Mouse (Mus musculus) thymus, adult 2 months (tissue): Measurements from ENCODE around the gene Il23r. TPM values are rescaled to one million over a fixed set of nuclear protein-coding genes. Genes with fewer than 3 reads are reported as not detected.
A peak's percentile ranks its signal among the peaks of the same experiment; 100 is the strongest.

Experiments
- DNase-seq: peaks from one replicate; pipeline ENCODE4 v3.0.0; 2021
- H3K27ac ChIP-seq: fragments of 200-500 bp; 2 replicates; pipeline ENCODE4 v1.5.1; 2012; ENCODE audit warnings: low read length, control low read depth; ENCODE audit not compliant: control insufficient read depth, insufficient read depth
- H3K27me3 ChIP-seq: fragments of 200-500 bp; 2 replicates; pipeline ENCODE4 v1.6.1; 2012; ENCODE audit warnings: mild to moderate bottlenecking, low read length, moderate library complexity, mixed read lengths; ENCODE audit not compliant: control insufficient read depth, insufficient read depth
- H3K36me3 ChIP-seq: fragments of 200-500 bp; 2 replicates; pipeline ENCODE4 v1.6.1; 2012; ENCODE audit warnings: mild to moderate bottlenecking, low read length, moderate library complexity; ENCODE audit not compliant: control insufficient read depth, insufficient read depth
- H3K4me1 ChIP-seq: fragments of 200-500 bp; replicated peaks from 2 replicates; pipeline ENCODE4 v1.6.1; 2012; ENCODE audit warnings: low read length; ENCODE audit not compliant: control insufficient read depth, insufficient read depth
- H3K4me3 ChIP-seq: fragments of 200-500 bp; 2 replicates; pipeline ENCODE4 v1.5.1; 2012; ENCODE audit warnings: mild to moderate bottlenecking, low read length, control low read depth, moderate library complexity; ENCODE audit not compliant: control insufficient read depth, insufficient read depth
- CTCF ChIP-seq: fragments of 200-500 bp; IDR thresholded peaks from 2 replicates; pipeline ENCODE4 v1.5.1; 2012; ENCODE audit warnings: mild to moderate bottlenecking, control low read depth, low read length, moderate library complexity, borderline replicate concordance; ENCODE audit not compliant: control insufficient read depth, poor library complexity, insufficient read depth; ENCODE audit errors: extremely low read depth
- POLR2A ChIP-seq: fragments of 200-500 bp; IDR thresholded peaks from 2 replicates; pipeline ENCODE4 v1.6.1; 2012; ENCODE audit warnings: mild to moderate bottlenecking, low read length, control low read depth, moderate library complexity; ENCODE audit not compliant: control insufficient read depth, poor library complexity, insufficient read depth; ENCODE audit errors: extremely low read depth
- WGBS: fragments of 180-500 bp; shearing (Covaris S2); methylation state at CpG from one replicate; pipeline ENCODE4 v1.1.7; 2018; 5-methylcytosine and 5-hydroxymethylcytosine counted together
- polyA plus RNA-seq: library from polyadenylated mRNA; depleted of rRNA; stranded (reverse); fragments of >200 nt; gene quantifications from 2 replicates; pipeline ENCODE4 v1.2.3, GENCODE M21; 2012; rRNA removed

The Il23r gene
- polyA plus RNA-seq = 0.19 and 0.23 TPM in 2 replicates

- Histone ChIP-seq H3K4me3 (no peak within 1 kb of the TSS), H3K4me1 (no peaks in the 10 kb centered on the region), H3K36me3 (no peaks in the 10 kb centered on the region), H3K27ac (no peak within 1 kb of the TSS), H3K27me3 (no peaks in the 10 kb centered on the region)
- TF ChIP-seq POLR2A (no peak), CTCF (no peak)
- no peak for DNase-seq
- 84% methylated on average over 2 of the region's 2 CpGs for WGBS
These were observed at the start of gene Il23r for GRCm38 (mm10) chr6:67491755-67492154. Gene Il23r (minus strand): TSS chr6:67491855.

DNA sequence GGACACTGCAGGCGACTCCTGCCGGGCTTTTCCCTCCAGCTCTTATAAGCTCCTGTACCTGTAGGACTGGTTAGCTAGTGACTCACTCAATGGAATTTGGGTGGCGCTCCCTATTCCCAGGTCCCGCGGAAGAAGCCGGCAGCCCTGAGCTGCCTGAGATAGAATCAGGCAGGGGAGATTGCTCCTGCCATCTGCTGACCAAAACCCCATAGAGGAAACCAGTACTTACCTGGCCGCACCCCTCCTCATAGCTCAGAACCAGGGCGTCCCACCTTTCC lies 44.1 kb upstream of the Il23r start, which contains the start of gene Tacstd2:
Gene Tacstd2 (minus strand): TSS at position 20 of the 278 bp plus-strand sequence.
- H3K4me3 ChIP-seq = peak within 1 kb of the TSS; percentile 34
- no peaks in the 10 kb centered on the region for H3K36me3 ChIP-seq
- peaks cover 12% of the 10 kb centered on the region; the same call in 1 of the 2 replicates for H3K27me3 ChIP-seq
- no peak for TF ChIP-seq CTCF
- H3K4me1 ChIP-seq = peaks cover 34% of the 10 kb centered on the region
- no peak for DNase-seq
- WGBS = 61% methylated on average over 8 of the region's 8 CpGs
- no peak within 1 kb of the TSS for H3K27ac ChIP-seq

DNA sequence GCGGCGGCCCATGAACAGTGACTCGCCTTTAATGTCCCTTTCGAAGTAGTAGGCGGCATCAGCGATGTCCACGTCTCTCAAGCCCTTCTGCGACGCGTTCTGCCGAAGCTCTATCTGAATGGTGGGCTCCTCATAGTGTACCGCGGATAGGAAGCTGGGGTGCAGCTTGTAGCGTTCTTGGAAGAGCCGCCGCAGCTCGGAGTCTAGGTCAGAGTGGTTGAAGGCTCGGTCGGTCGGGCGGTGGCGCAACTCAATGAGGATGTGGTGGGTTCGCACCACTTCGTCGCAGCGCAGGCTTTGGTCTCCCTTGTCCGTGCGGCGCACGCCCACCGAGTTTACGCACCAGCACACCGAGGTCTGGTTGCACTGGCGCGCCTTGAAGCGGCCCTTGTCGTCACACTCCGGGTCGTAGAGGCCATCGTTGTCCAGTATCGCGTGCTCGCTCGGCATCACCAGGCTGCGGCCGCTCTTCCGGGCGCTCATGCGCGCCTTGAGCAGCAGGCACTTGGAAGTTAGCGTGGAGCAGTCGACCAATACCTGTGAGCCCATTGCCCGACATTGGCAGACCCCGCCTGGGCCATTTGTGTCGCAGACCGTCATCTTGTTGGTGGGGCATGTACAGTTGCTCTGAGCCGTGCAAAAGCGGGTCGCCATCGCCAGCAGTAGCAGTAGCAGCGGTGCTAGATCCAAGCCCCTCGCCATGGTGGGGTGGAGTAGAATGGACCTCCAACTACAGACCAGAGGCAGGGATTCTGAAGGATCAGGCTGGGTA lies 43.5 kb upstream of the Il23r start:
- H3K4me1 ChIP-seq = peaks cover 34% of the 10 kb centered on the region
- peaks cover 12% of the 10 kb centered on the region; the same call in 1 of the 2 replicates for H3K27me3 ChIP-seq
- DNase-seq = peak; percentile 28
- TF ChIP-seq CTCF (no peak), POLR2A (no peak)
- peak overlapping the region; percentile 34 for H3K4me3 ChIP-seq
- WGBS = 3% methylated on average over 62 of the region's 62 CpGs
- no peak overlapping the region for H3K27ac ChIP-seq
- no peaks in the 10 kb centered on the region for H3K36me3 ChIP-seq

DNA sequence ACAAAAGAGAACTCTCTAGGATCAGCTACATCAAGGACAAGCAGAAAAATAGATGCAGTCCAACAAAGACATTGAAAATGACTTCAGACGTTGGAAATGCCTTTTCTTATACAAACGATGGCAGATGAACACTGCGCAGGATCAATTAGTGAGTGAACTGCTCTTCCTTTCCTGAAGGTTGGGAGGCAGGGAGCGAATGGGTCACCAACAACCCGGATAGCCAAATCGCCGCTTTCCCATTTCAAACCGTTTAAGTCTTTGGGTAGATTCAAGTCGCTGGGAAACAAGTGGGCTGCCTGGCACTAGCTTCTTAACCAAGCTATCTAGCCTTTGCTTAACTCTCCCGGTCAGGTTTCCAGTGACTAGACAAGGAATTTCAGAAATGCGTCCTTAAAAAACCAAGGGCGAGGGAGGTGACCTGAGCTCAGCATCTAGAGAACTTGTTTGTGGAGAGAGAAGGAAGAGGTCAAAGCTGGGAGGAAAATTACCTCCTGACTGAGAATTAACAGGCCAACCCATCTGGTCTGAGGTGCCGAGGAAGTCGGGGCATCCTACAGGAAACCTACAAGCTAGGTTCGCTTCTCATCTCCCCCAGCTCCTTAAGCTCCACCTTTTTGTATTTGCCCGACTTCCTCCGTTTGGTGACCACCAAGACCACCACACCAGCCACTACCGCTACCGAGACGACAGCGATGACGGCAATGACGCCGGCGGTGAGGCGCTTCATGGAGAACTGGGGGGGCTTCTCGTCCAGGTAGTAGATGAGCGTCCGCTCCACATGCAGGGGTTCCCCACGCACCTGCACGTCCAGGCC lies 42.7 kb upstream of the Il23r start:
- WGBS = 14% methylated on average over 31 of the region's 31 CpGs
- Histone ChIP-seq H3K4me3 (peak overlapping the region; percentile 34), H3K27me3 (peaks cover 12% of the 10 kb centered on the region; the same call in 1 of the 2 replicates), H3K27ac (no peak overlapping the region), H3K4me1 (peaks cover 34% of the 10 kb centered on the region), H3K36me3 (no peaks in the 10 kb centered on the region)
- no peak for DNase-seq
- no peak for TF ChIP-seq CTCF
- TF ChIP-seq POLR2A = no peak

- H3K36me3 ChIP-seq = no peaks in the 10 kb centered on the region
- peaks cover 34% of the 10 kb centered on the region for H3K4me1 ChIP-seq
- H3K27me3 ChIP-seq = peaks cover 12% of the 10 kb centered on the region; the same call in 1 of the 2 replicates
- TF ChIP-seq POLR2A (no peak), CTCF (no peak)
- DNase-seq = peak; percentile 49
- H3K27ac ChIP-seq = no peak overlapping the region
- 2% methylated on average over 29 of the region's 29 CpGs for WGBS
- peak overlapping the region; percentile 36 for H3K4me3 ChIP-seq
These were observed 41.2 kb upstream of the Il23r start for GRCm38 (mm10) chr6:67532665-67533440.

DNA sequence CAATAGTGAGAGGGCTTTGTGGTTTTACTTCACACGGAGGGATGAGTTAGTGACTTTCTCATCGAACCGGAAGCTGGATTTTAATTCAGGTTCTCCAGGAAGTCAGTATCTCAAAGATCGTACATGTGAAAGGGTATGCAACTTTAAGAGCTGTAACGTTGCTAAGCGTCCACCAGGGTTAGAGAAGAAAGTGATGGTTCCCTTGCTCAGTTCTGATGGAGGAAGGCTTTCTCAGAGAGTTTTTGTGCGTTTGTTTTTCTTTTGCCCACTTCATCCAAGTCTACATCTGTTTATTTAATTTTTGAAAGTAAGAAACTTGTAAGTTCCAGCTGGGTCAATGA lies 40.1 kb upstream of the Il23r start:
- no peak for DNase-seq
- H3K27ac ChIP-seq = no peak overlapping the region

More for the DNA sequence above, 40.1 kb upstream of the Il23r start:
- Histone ChIP-seq H3K36me3 (no peaks in the 10 kb centered on the region), H3K27me3 (peaks cover 12% of the 10 kb centered on the region; the same call in 1 of the 2 replicates), H3K4me1 (peaks cover 34% of the 10 kb centered on the region), H3K4me3 (no peak overlapping the region)
- no peak for TF ChIP-seq POLR2A
- WGBS = 36% methylated on average over 7 of the region's 7 CpGs
